In genomic region chr9:90055409-90055808, GRCm38 (mm10) we compare ENCODE assay signal across 8 mouse cellular contexts. TPM values are rescaled to one million over a fixed set of nuclear protein-coding genes. Genes with fewer than 3 reads are reported as not detected.
A peak's percentile ranks its signal among the peaks of the same experiment; 100 is the strongest.
DNase-seq lines count a peak whose midpoint lies in the region; ATAC-seq and TF ChIP-seq lines count a peak whose summit lies in the region.

No protein-coding gene starts in this region.

- H3K27me3 ChIP-seq in forebrain, embryonic 14.5 days (replicated peaks; ENCODE audit: control insufficient read depth, insufficient read depth, low read length), result no peaks in the 10 kb centered on the region
- 0 out of 2 replicates have a peak, but pooled peaks cover 6% of the 10 kb centered on the region for H3K27me3 ChIP-seq in forebrain, postnatal 0 days (ENCODE audit: insufficient read depth, low read length)
- peaks cover 5% of the 10 kb centered on the region for H3K27me3 ChIP-seq in limb, embryonic 10.5 days (ENCODE audit: low read depth, poor library complexity, severe bottlenecking)

- DNase-seq in forebrain, embryonic 14.5 days (ENCODE audit: low spot score), result no peak
- DNase-seq in forebrain, postnatal 0 days, result no peak
- DNase-seq in left cerebral cortex, adult 2 months (ENCODE audit: extremely low spot score in 1 of 2, low spot score in 2 of 2), result no peak
- no peak for DNase-seq in left cerebral cortex, adult 18-20 months (ENCODE audit: low spot score in 2 of 2)
- no peak for DNase-seq in limb, embryonic 10.5 days (ENCODE audit: low spot score)
- no peak for DNase-seq in gastrocnemius, postnatal 4 days (ENCODE audit: low spot score in 2 of 2)

- intact Hi-C loops in left cerebral cortex, adult 2 months (cut with DNase I), result no loop called here

- H3K36me3 ChIP-seq in forebrain, embryonic 14.5 days (ENCODE audit: control insufficient read depth, insufficient read depth, low read length), result no peaks in the 10 kb centered on the region
- no peaks in the 10 kb centered on the region for H3K36me3 ChIP-seq in forebrain, postnatal 0 days (ENCODE audit: insufficient read depth)
- no peaks in the 10 kb centered on the region for H3K36me3 ChIP-seq in limb, embryonic 10.5 days

- no peak overlapping the region for H3K9ac ChIP-seq in forebrain, embryonic 14.5 days (ENCODE audit: low read length)
- H3K9ac ChIP-seq in forebrain, postnatal 0 days, result no peak overlapping the region

- ATAC-seq in forebrain, embryonic 14.5 days, result no peak
- no peak for ATAC-seq in forebrain, postnatal 0 days
- no peak for ATAC-seq in CD4-positive, CD25-positive, alpha-beta regulatory T cell, adult 4 months

- H3K4me1 ChIP-seq in forebrain, embryonic 14.5 days (ENCODE audit: control insufficient read depth, insufficient read depth, low read length), result peaks cover 8% of the 10 kb centered on the region
- H3K4me1 ChIP-seq in forebrain, postnatal 0 days (ENCODE audit: insufficient read depth), result no peaks in the 10 kb centered on the region
- H3K4me1 ChIP-seq in bone marrow, adult 2 months (ENCODE audit: control insufficient read depth, insufficient read depth, low read length), result peaks cover 1% of the 10 kb centered on the region
- H3K4me1 ChIP-seq in limb, embryonic 10.5 days, result peaks cover 9% of the 10 kb centered on the region

- TF ChIP-seq CTCF in forebrain, postnatal 0 days (IDR thresholded peaks at IDR 0.05; ENCODE audit: low read depth), result no peak
- TF ChIP-seq CTCF in left cerebral cortex, adult 2 months (IDR thresholded peaks at IDR 0.05), result no peak
- TF ChIP-seq CTCF in bone marrow, adult 2 months (IDR thresholded peaks at IDR 0.05; ENCODE audit: control insufficient read depth, insufficient read depth, low read length), result no peak

- no peak for TF ChIP-seq POLR2A in bone marrow, adult 2 months (IDR thresholded peaks at IDR 0.05; ENCODE audit: borderline replicate concordance, control insufficient read depth, low read depth, low read length)

- H3K9me3 ChIP-seq in forebrain, embryonic 14.5 days (replicated peaks; ENCODE audit: control insufficient read depth, low read length), result no peaks in the 10 kb centered on the region
- H3K9me3 ChIP-seq in forebrain, postnatal 0 days (ENCODE audit: low read length), result no peaks in the 10 kb centered on the region
- H3K9me3 ChIP-seq in limb, embryonic 10.5 days (replicated peaks), result no peaks in the 10 kb centered on the region

- 63% methylated on average over 5 of the region's 5 CpGs for WGBS in forebrain, embryonic 14.5 days
- WGBS in forebrain, postnatal 0 days, result 47% methylated on average over 5 of the region's 5 CpGs
- WGBS in bone marrow, adult 2 months, result 40% methylated on average over 5 of the region's 5 CpGs
- WGBS in limb, embryonic 10.5 days, result 59% methylated on average over 5 of the region's 5 CpGs

- H3K4me2 ChIP-seq in forebrain, embryonic 14.5 days (ENCODE audit: low read length), result peak overlapping the region; percentile 60
- H3K4me2 ChIP-seq in forebrain, postnatal 0 days (ENCODE audit: low read depth), result no peak overlapping the region

- no peak overlapping the region for H3K27ac ChIP-seq in forebrain, embryonic 14.5 days (ENCODE audit: low read depth, low read length)
- H3K27ac ChIP-seq in forebrain, postnatal 0 days (ENCODE audit: low read depth, low read length), result no peak overlapping the region
- H3K27ac ChIP-seq in left cerebral cortex, adult 2 months, result no peak overlapping the region
- H3K27ac ChIP-seq in bone marrow, adult 2 months (ENCODE audit: control insufficient read depth, insufficient read depth, low read depth, low read length, poor library complexity), result no peak overlapping the region
- H3K27ac ChIP-seq in limb, embryonic 10.5 days, result no peak overlapping the region

- no peak overlapping the region for H3K4me3 ChIP-seq in forebrain, embryonic 14.5 days (ENCODE audit: low read depth, low read length)
- H3K4me3 ChIP-seq in forebrain, postnatal 0 days (ENCODE audit: low read depth, low read length), result no peak overlapping the region
- H3K4me3 ChIP-seq in left cerebral cortex, adult 2 months, result peak overlapping the region; percentile 41
- H3K4me3 ChIP-seq in bone marrow, adult 2 months (replicated peaks; ENCODE audit: control insufficient read depth, low read depth, low read length), result peak overlapping the region; percentile 57
- H3K4me3 ChIP-seq in limb, embryonic 10.5 days, result peak overlapping the region; percentile 64

RNA-seq across cellular contexts. Expression of gene Ctsh, which starts 1.5 kb away (rescaled TPM):
- 14.4 and 20.7 TPM in 2 replicates for polyA plus RNA-seq in forebrain, embryonic 14.5 days (2014; fragmentation: Nextera tagmentation; extraction: Ambion mirVana)
- 19.6 and 29.9 TPM in 2 replicates for total RNA-seq in forebrain, postnatal 0 days (2014; rRNA removed)
- polyA plus RNA-seq in forebrain, postnatal 0 days (2015; fragmentation: Nextera tagmentation; extraction: Ambion mirVana), result 35.8 and 47.8 TPM in 2 replicates
- 10 to 100 TPM; 14.1 to 18.9 TPM for total RNA-seq in left cerebral cortex, adult 2 months (2021)
- total RNA-seq in left cerebral cortex, adult 18-20 months (2021), result 10 to 100 TPM; 21.6 to 23.0 TPM
- polyA plus RNA-seq in bone marrow, adult 2 months (2011; ENCODE audit: insufficient read depth, insufficient read length, low replicate concordance, missing spikeins), result 27.7 and 112 TPM in 2 replicates
- 7.5 and 12.1 TPM in 2 replicates for polyA plus RNA-seq in limb, embryonic 10.5 days (2016; fragmentation: Nextera tagmentation; extraction: Ambion mirVana)
- 10 to 100 TPM in 1 of 2 experiments, 1 to 10 TPM in 1; 2.0 to 14.6 TPM for polyA plus RNA-seq in CD4-positive, CD25-positive, alpha-beta regulatory T cell, adult 4 months (2017; shearing (Covaris generic))
- 10 to 100 TPM; 28.7 to 34.2 TPM for total RNA-seq in gastrocnemius, postnatal 4 days (2021)

RNA-seq across cellular contexts. Expression of gene Morf4l1, which starts 59.2 kb away (rescaled TPM):
- polyA plus RNA-seq in forebrain, embryonic 14.5 days (2014; fragmentation: Nextera tagmentation; extraction: Ambion mirVana), result 546 and 597 TPM in 2 replicates
- total RNA-seq in forebrain, postnatal 0 days (2014; rRNA removed), result 295 and 321 TPM in 2 replicates
- polyA plus RNA-seq in forebrain, postnatal 0 days (2015; fragmentation: Nextera tagmentation; extraction: Ambion mirVana), result 636 and 638 TPM in 2 replicates
- 100 to 1,000 TPM; 422 to 465 TPM for total RNA-seq in left cerebral cortex, adult 2 months (2021)
- 100 to 1,000 TPM; 459 to 474 TPM for total RNA-seq in left cerebral cortex, adult 18-20 months (2021)
- 129 and 177 TPM in 2 replicates for polyA plus RNA-seq in bone marrow, adult 2 months (2011; ENCODE audit: insufficient read depth, insufficient read length, low replicate concordance, missing spikeins)
- 432 and 482 TPM in 2 replicates for polyA plus RNA-seq in limb, embryonic 10.5 days (2016; fragmentation: Nextera tagmentation; extraction: Ambion mirVana)
- polyA plus RNA-seq in CD4-positive, CD25-positive, alpha-beta regulatory T cell, adult 4 months (2017; shearing (Covaris generic)), result 100 to 1,000 TPM; 309 to 341 TPM
- total RNA-seq in gastrocnemius, postnatal 4 days (2021), result 100 to 1,000 TPM; 264 to 265 TPM

Comparison
In these comparisons a context has a peak if more than half of its experiments do, and no peak if none do; other contexts are left out.
1. H3K4me3 ChIP-seq: peak in left cerebral cortex, adult 2 months (single experiment), bone marrow, adult 2 months (single experiment) and limb, embryonic 10.5 days (single experiment); none in forebrain, embryonic 14.5 days (single experiment) and forebrain, postnatal 0 days (single experiment).